Mouse (Mus musculus) Patski (cell line): ENCODE measurements around the gene Kcnh7. TPM values are rescaled to one million over a fixed set of nuclear protein-coding genes. Genes with fewer than 3 reads are reported as not detected.

Experiments
- ATAC-seq: fragments of 100-300 bp; one replicate; pipeline ENCODE4 v1.8.0; 2021
- CTCF ChIA-PET: fragments of 350-600 bp; sonication (Branson Sonifier 250); formaldehyde crosslinking; loops from one replicate; lab custom pipeline; 2022; ENCODE audit warnings: inconsistent platforms; lab: Charles Lee
- POLR2A ChIA-PET: fragments of 350-600 bp; sonication (Branson Sonifier 250); formaldehyde crosslinking; loops from one replicate; lab custom pipeline; 2022; ENCODE audit warnings: antibody characterized with exemption, inconsistent platforms; lab: Charles Lee
- DNase-seq: peaks from one replicate; pipeline ENCODE4 v3.0.0-alpha.2; 2011; ENCODE audit warnings: low read depth, low spot score
- H3K27me3 ChIP-seq: fragments of 371-371 bp; one replicate; pipeline ENCODE4 v1.5.1; 2021
- CTCF ChIP-seq: fragments of 100-300 bp; IDR thresholded peaks from one replicate; pipeline ENCODE4 v1.5.1; 2021
- in situ Hi-C: fragments of 300-500 bp; cut with MboI; formaldehyde crosslinking; loops from 3 replicates; pipeline ENCODE4 v1.11.1; 2018; ENCODE audit warnings: low pct_unique_long_range_greater_than_20kb, mixed read lengths
- polyA plus RNA-seq: library from polyadenylated mRNA; unstranded; gene quantifications from one replicate; pipeline ENCODE4 v1.2.3, GENCODE M21; 2021

Kcnh7 gene
- polyA plus RNA-seq, 1 experiment from 2014 or later, result 0.08 TPM

- ChIA-PET POLR2A (no interaction called here), CTCF (no interaction called here)
- DNase-seq (no peak), ATAC-seq (no peak)
- in situ Hi-C loops, result no loop called here
- no peaks in the 10 kb centered on the region for H3K27me3 ChIP-seq
- TF ChIP-seq CTCF, result no peak
These were observed 368.1 kb downstream of the Kcnh7 start for GRCm38 (mm10) chr2:62816016-62816415.

DNA sequence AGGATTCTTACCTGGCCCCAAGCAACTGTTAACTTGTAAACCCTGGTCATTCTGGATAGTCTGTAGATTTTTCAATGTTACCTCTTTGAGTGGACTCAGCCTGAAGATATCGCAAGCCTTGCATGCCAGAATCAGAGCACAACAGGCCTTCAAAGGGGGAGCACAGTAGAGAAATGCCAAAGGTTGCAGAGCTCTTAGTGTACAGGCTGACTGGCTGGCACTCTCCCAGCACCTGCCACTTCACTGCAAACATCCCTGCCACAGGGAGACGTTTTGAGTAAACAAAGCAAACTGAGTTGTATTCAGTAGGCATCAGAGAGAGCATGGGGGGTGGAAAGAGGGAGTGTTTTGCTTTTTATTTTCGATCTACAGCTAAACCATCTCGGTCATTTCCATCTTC lies 375.3 kb downstream of the Kcnh7 start:
- no peak for DNase-seq
- in situ Hi-C loops, result no loop called here
- ChIA-PET POLR2A (no interaction called here), CTCF (no interaction called here)
- no peaks in the 10 kb centered on the region for H3K27me3 ChIP-seq
- no peak for ATAC-seq
- TF ChIP-seq CTCF, result no peak

- in situ Hi-C loops, result no loop called here
- no peak for ATAC-seq
- TF ChIP-seq CTCF, result no peak
- DNase-seq, result no peak
- H3K27me3 ChIP-seq, result no peaks in the 10 kb centered on the region
- ChIA-PET POLR2A (no interaction called here), CTCF (no interaction called here)
These were observed 376.6 kb downstream of the Kcnh7 start for GRCm38 (mm10) chr2:62807476-62807882.

DNA sequence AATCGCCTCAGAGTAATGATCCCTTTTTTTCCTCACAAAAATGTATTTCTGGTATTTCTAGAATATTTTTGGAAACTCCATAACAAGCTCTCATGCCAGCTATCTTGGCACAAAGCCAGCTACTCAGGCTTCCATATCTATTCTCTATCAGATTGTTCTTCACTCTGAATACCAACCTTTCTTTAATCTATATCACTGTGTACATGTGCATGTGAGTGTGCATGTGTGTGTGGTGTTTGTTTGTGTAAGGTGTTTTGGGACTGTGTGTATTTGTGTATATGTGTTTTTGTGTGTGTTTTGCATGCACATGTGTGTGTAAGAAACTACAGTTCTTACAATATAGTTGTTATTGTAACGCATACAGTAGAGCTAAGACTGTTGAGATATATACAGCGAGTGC lies 377.2 kb downstream of the Kcnh7 start:
- TF ChIP-seq CTCF, result no peak
- POLR2A ChIA-PET, result no interaction called here
- H3K27me3 ChIP-seq, result no peaks in the 10 kb centered on the region
- ATAC-seq (no peak), DNase-seq (no peak)
- CTCF ChIA-PET, result no interaction called here
- in situ Hi-C loops, result no loop called here

DNA sequence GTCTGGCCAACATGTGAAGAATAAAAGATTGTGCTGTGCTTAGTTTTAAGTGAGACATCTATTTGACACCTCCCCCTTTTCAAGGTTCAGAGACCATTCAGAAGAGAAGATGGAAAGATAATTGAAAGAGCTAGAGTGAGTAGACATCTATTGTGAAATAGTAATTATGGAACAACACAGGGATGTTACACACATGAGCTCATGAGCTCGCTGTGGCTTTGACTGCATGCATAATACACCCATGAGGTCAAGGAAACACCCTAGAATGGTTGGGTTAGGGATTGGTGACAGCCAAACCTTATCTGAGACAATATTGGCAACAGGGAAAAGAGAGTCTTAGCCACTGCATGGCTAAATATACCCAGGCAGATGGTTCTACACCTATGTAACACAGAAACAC lies 380.1 kb downstream of the Kcnh7 start:
- TF ChIP-seq CTCF, result no peak
- POLR2A ChIA-PET, result no interaction called here
- no peak for DNase-seq
- ATAC-seq, result no peak
- CTCF ChIA-PET, result no interaction called here
- no peaks in the 10 kb centered on the region for H3K27me3 ChIP-seq
- in situ Hi-C loops, result no loop called here

- TF ChIP-seq CTCF, result no peak
- POLR2A ChIA-PET, result no interaction called here
These were observed 399.5 kb downstream of the Kcnh7 start for GRCm38 (mm10) chr2:62784460-62785038.

DNA sequence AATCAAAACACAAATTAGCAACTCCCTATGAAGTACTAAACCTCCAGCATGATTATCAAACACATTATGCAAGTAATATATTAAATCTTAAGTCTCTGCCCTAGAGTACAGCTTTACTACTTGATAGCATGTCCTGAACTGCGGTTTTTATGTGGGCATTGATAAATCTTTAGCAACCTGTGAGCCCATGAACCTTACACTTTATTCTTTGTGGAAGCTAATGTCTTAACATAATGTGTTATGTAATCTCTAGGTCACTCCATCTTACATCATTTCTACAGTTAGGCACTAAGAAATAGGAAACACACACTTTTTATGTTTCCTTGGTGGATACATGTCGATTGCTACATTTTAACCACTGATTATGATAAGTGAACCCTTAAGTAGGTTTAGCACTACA lies 437.8 kb downstream of the Kcnh7 start:
- DNase-seq (no peak), ATAC-seq (no peak)
- in situ Hi-C loops, result no loop called here
- ChIA-PET CTCF (no interaction called here), POLR2A (no interaction called here)
- TF ChIP-seq CTCF, result no peak
- no peaks in the 10 kb centered on the region for H3K27me3 ChIP-seq

More at GRCm38 (mm10) chr2:62784460-62785038, 399.5 kb downstream of the Kcnh7 start:
- in situ Hi-C loops, result no loop called here
- ATAC-seq, result no peak
- no peak for DNase-seq
- CTCF ChIA-PET, result no interaction called here
- no peaks in the 10 kb centered on the region for H3K27me3 ChIP-seq

DNA sequence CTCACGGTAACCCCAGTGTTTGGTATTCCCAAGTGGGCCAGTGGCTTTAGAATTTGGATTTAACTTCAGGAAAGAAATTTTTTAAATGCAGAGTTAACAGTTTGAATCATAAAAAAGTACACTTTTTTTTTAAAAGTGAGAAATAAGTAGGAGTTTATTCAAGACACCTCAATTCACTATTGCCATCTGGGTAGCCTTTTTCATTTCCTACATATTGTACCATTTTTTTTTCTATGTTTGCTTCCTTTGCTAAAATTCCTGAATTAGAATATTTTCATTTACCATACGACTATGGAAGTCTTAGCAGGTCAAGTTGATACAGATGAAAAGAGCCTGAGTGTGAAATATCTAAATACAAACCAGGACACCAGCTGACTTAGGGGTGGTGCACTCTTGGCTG lies 441.0 kb downstream of the Kcnh7 start:
- POLR2A ChIA-PET, result no interaction called here
- in situ Hi-C loops, result no loop called here
- DNase-seq (no peak), ATAC-seq (no peak)
- CTCF ChIA-PET, result no interaction called here
- no peaks in the 10 kb centered on the region for H3K27me3 ChIP-seq
- no peak for TF ChIP-seq CTCF

GRCm38 (mm10) chr2:62730671-62731070 lies 453.4 kb downstream of the Kcnh7 start:
- POLR2A ChIA-PET, result no interaction called here
- CTCF ChIA-PET, result no interaction called here
- no peak for ATAC-seq
- peaks cover 6% of the 10 kb centered on the region for H3K27me3 ChIP-seq
- DNase-seq, result no peak
- in situ Hi-C loops, result no loop called here
- TF ChIP-seq CTCF, result no peak

DNA sequence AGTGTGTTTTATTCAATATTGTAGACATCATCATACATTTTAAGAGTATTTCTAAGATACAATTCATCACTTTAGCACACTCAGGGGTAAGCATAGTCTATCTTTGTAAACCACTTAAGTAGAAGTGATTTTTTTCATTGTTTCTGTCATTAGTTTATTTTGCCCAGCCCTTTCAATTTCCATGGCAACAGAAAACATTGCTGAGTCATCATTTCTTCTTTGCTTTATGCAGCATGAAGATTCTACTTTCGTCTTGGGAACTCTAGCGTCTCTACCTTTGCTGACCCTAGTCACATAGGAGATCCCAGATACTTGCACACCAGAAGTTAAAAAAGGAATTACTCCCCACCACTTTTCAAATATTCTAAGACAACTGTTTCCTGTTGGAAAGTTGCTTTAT lies 456.4 kb downstream of the Kcnh7 start:
- CTCF ChIA-PET, result no interaction called here
- H3K27me3 ChIP-seq, result no peaks in the 10 kb centered on the region
- ATAC-seq (no peak), DNase-seq (no peak)
- no peak for TF ChIP-seq CTCF
- POLR2A ChIA-PET, result no interaction called here
- in situ Hi-C loops, result no loop called here

DNA sequence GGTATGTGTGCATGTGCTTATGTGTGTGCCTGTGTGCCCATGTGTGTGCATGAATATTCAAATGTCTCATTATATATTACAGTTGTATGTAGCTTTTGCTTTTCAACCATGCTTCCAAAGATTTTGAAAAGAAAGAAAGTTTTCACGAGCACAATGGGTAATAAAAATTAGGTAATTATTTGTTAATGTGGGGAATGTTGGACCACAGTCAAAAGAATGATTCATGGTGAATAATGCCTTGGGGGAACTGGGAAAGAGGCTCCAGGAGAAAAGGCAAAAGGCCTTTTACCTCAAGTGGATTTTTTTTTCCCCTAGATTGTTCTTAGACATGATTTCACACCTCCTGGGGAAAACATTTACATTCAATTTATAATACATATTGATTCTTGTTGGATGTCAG lies 458.1 kb downstream of the Kcnh7 start:
- in situ Hi-C loops, result no loop called here
- no peak for TF ChIP-seq CTCF
- no peak for ATAC-seq
- no peaks in the 10 kb centered on the region for H3K27me3 ChIP-seq
- POLR2A ChIA-PET, result interaction anchor here (0.6 kb wide), 1 partner anchor 365 kb away, joined by 3 read pairs; no protein-coding TSS in a partner anchor
- CTCF ChIA-PET, result no interaction called here
- peak; percentile 51 for DNase-seq

DNA sequence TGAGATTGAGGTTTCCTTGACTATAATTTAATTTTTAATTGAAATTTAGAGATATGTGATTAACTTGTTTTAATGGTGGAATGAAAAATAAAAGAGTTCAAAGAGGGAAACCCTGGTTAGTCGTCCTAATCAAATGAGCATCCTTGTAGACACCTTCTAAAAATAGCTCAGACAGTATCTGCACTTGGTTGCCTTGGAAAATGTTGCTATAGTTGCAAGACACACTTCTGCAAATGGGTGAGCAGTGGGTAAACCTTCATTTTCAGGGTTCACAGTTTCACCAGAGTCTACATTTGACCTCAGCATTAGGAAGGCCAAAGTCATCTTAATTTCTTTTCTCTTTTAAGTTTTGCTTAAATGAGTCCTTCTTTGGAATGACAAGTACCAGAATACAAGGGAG lies 465.7 kb downstream of the Kcnh7 start:
- no peak for ATAC-seq
- no peaks in the 10 kb centered on the region for H3K27me3 ChIP-seq
- ChIA-PET CTCF (no interaction called here), POLR2A (no interaction called here)
- DNase-seq, result no peak
- TF ChIP-seq CTCF, result no peak
- in situ Hi-C loops, result no loop called here
